Mouse (Mus musculus) frontal cortex, postnatal 14 days (tissue): Measurements from ENCODE around the gene Zfp316.

ENCODE experiments used
- DNase-seq, 2 experiments: peaks; one replicate each; pipeline ENCODE4 v3.0.0; 2022; ENCODE audit warnings: low spot score in 2 of 2

The Zfp316 gene

DNA sequence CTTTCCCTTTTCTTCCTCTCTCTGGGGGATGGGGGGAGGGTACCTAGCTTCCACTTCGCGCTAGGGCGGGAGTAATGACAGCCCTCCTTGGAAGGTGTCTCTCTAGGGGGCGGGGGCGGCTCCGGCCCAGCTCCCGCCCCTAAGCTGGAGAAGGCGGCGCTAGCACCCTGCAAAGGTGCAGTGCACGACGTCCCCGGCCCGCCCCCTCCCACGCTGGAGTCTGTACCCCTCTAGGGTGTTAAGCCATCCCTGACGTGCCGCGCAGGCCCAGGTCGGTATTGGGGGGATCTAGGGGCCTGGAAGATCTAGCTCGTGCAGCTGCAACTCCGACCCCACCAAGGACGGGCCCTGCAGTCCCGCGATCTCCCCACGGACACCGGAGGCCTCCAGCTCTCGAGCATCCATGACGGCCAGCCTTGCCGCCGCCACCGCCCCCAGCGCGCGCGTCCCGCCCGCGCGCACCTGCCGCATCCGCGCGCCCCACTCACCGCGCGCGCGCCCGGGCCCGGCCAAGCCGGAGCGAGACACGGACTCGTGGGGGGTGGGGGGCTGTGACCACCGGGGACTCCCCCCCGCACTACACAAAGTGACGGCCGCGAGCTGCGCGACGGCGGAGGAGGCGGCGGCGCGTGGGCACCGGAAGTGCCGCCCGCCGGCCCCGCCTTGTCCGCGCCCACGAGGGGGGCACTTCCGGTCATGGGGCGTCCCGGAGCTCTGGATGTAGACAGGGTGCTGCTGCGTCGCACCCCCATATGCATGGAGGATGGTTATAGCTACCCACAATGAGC is at the start of gene Zfp316:
Gene Zfp316, minus strand, starts transcription at position 660 of the 788 bp plus-strand sequence.
- DNase-seq: peak; percentile 45 to 53

DNA sequence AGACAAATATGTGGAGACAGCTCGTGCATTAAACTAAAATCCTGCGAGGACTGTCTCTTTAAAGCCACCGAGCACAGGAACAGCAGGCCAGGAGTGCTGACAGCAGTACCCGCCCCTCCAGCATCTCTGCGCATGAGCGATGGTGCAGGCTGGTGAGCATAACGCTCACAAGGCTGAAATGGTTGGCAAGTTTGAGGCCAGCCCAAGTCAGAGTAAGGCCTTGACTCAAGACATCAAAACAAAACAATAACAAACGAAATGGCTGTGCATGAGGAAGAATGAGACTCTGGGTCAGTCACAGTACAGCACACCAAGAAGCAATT is 47.4 kb upstream of the Zfp316 start:
- DNase-seq: no peak

DNA sequence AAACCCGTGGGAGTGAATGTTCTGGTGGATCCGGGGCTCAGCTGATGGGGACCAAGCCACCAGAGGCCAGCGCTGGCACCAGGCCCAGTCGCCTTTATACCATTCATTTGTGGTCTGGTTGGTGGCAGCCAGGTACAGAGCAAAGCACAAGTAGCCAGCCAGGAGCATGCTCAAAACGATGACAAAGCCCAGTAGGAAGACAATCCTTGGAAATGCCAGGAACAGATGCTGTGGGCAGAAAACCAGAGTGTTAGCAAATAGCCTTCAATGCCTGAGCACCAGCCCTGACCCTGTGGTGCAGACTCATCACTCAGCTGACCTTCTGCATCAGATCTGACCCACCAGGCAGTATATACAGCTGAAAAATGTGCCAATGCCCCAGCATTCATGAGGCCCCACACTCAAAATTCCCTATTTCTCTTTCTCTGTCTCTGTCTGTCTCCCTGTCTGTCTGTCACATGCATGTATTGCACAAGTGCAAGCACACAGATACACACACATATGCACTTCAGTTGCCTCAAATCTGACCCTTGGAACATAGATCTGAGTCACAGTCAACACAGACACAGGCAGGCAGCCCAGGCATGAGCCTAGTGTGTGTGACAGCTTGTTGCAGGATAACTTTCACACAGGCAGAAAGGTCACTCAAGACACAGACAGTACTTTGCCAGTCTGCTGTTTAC is 46.9 kb upstream of the Zfp316 start:
- no peak for DNase-seq

DNA sequence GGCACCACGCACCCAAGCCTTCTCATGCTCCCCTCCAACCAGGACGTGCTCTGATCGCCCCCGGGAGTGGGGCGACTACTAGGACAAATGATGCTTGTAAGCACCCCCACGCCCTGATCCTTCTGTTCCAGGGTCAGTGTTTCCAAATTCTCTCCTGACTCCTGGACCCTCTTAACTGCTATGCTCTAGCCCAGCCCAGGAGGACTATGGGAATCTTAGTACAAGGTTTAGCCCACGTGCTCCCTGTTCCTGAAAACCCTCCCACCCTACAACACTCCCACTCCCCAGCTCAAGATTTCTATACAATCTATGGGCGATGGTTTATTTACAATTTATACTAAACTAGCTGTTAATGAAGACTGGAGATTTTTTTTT is 45.7 kb upstream of the Zfp316 start:
- no peak for DNase-seq

- DNase-seq: peak; percentile 68 to 81
Observed at GRCm38 (mm10) chr5:143314730-143315513, 45.1 kb upstream of the Zfp316 start, which contains the start of gene E130309D02Rik. Gene E130309D02Rik (minus strand): TSS chr5:143315360.

DNA sequence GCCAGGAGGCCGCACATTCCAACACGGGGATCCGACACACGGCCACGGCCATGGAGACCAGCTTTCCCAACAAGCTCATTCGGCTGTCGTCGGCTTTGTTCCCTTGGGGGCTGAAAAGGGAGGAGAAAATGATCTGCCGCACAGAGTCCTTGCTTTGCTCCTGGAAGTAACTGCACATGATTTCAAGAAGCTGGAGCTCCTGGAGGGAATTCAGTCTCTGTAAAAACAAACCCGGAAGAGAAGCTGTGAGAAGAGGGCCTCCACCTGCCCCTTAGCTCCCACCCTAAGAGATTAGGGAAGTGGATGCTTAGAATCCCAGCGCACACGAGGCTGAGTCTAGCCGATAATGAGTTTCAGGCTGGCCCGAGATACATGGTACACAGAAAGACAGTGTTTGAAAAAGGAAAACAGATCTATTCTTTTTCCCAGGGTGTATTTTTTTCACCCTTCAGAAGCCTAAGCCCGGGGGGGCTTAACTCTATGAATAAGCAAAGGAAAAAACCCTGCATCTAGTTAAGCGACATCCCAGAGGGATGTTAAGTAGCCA is 44.4 kb upstream of the Zfp316 start:
- no peak for DNase-seq

- peak in 1 of 2 experiments; percentile 74 for DNase-seq
Observed at GRCm38 (mm10) chr5:143311886-143312285, 42.1 kb upstream of the Zfp316 start.

- DNase-seq: no peak
Observed at GRCm38 (mm10) chr5:143309916-143310315, 40.1 kb upstream of the Zfp316 start.

- DNase-seq: no peak
Observed at GRCm38 (mm10) chr5:143308825-143309224, 39.0 kb upstream of the Zfp316 start.

DNA sequence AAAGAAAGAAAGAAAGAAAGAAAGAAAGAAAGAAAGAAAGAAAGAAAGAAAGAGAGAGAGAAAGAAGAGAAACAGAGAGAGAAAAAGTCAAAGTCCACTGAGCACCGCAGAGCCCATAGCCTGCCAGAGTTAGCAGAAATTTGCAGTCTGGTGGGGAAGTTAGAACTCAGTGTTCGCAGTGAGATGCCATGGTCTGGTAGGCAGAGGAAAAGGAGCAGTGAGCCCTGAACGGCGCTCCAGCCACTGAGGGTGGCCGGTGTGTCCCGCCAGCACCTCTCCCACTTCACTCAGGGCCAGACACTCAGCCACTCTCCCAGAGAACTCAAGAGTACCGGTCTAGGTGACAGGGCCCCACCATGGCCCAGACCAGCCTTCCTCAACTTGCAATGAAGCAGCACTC is 34.4 kb upstream of the Zfp316 start:
- no peak for DNase-seq

DNA sequence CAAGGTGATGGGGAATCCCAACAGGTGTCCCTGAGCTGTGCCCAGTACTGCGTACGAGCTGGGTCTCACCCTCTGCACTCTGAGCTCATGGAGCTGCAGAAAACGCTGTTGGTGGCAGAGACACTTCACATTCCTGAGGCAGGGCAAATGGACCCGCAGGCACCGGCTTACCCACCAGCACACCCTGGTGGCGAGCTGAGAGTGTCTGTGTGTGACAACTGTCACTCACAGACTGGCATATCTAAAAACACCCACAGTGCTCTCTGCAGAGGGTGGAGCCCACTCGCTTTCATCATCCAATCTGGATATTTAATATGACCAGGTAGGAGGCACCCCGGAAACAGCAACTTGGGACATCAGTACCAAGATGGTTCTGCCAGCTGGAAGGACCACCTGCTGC is 31.5 kb upstream of the Zfp316 start:
- no peak for DNase-seq

DNA sequence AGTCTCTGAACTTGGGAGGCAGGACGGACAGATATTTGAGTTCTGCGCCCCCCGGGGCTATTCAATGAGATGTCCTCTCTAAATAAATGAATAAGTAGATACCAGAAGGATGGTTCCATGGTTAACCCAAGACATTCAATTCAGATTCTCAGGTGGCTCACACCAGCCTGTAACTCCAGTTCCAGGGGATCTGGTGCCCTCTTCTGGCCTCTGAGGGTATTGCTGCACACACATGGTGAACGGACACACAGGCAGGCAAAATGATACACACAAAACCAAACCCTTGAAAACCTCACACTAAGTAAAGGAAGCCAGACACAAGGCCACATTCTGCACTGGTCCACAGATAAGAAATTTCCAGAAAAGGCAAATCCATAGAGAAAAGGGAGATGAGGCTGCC is 29.9 kb upstream of the Zfp316 start:
- peak in 1 of 2 experiments; percentile 57 for DNase-seq

DNA sequence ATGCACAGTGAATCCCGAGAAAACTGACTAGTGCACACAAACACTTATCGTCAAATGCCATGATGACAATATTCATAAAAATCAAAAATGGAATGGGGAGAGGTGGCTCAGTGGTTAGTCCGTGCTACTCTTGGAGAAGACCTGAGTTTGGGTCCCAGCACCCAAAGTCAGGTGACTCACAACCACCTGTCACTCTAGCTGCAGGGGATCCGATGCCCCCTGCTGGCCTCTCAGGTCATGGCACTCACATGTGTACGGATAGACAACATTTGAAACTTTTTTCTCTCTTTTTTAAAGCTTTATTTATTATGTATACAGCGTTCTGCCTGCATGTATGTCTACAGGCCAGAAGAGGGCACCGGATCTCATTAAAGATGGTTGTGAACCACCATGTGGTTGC is 28.6 kb upstream of the Zfp316 start:
- no peak for DNase-seq

DNA sequence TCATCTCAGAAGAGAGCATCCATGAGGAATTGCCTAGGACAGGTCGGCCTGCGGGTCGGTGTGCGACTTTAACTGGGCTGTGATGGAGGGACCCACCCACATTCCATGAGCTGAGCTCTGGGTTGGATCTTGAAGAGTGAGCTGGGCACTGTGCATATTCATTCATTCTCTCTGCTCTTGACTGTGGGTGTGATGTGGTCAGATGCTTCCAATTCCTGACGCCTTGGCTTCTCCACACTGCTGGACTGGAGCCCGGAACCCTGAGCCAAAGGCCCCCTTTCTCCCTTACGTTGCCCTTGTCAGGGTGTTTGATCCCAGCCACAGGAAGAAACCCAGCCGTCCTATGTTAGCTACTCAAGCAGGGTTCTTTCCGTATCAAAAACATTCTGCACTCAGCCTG is 28.2 kb upstream of the Zfp316 start:
- DNase-seq: no peak

DNA sequence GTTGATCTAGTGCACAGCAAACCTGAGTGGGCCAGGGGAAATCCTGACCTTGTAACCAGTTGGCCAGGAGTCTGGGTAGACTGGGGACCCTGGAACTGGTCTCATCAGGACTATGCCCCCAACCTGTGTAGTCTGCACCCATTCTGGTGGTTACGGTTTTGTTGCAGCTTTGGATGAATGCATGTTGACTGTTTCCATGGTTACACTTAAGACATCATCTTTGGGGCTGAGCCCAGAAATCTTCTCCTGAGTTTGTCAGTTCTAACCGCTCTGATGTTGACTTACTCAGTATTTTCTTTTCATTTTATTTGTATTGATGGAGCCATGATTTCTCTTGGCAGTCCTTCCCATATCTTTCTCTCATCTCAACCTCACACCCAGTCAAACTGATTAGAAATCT is 25.5 kb upstream of the Zfp316 start:
- DNase-seq: no peak

GRCm38 (mm10) chr5:143294862-143295261 is 25.0 kb upstream of the Zfp316 start:
- no peak for DNase-seq

GRCm38 (mm10) chr5:143293404-143293803 is 23.6 kb upstream of the Zfp316 start, which contains the start of gene Zfp853:
Gene Zfp853 (minus strand): TSS chr5:143293623.
- DNase-seq: no peak

DNA sequence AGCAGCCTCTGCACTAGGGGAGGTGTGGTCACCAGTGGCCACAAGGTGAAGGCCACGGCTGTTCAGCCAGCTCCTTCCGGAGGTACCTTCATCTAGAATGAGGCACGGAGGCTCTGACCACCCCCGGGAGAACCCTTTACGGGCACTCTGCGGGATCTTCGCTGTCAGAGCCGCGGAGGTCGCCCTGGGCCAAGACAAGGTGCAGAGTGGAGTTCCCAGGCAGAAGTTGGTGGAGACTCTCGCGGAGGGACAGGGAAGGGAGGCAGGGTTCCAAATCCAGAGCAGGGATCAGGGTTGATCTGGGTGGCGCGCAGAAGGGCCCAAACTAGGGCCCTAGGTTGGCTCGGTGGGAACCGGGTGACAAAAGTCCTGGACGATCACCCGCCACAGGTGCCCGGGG is 23.1 kb upstream of the Zfp316 start:
- no peak for DNase-seq

DNA sequence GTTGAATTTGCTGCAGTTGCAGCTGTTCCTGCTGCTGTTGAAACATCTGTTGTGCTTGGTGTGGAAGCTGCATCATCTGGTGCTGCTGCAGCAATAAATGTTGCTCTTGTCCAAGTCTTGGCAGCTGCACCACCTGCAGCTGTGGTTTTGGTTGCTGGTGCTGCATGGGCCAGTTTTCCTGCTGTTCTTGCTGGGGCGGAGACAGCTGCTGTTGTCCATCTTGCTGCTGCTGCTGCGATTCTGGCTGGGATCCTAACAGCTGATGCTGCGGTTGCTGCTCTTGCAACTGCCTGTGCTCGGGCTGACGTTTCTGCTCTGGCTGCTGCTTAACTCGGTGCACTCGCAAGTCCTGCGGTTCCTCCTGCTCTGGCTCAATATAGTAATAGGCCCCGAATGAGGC is 19.5 kb upstream of the Zfp316 start:
- no peak for DNase-seq

GRCm38 (mm10) chr5:143288378-143288911 is 18.6 kb upstream of the Zfp316 start:
- no peak for DNase-seq

GRCm38 (mm10) chr5:143287774-143288328 is 18.0 kb upstream of the Zfp316 start:
- DNase-seq: no peak

DNA sequence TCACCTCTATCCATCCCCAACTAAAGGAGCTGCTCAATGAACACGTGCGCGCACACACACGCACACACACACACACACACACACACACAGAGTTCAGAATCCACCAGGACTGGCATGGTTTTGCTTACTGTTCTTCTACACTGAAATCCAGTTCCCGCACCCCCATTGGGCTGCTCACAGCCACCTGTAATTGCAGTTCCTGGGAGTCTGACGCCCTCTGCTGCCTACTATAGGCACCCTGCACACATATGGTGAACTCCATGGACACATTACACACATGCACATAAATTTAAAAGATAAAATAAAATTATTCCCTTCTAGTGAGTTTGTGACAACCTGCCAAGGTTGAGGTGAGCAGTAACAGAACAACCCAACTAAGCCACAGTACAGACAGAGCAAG is 14.9 kb upstream of the Zfp316 start:
- no peak for DNase-seq
